Mouse (Mus musculus) brain, embryonic 14.5 days (tissue): Measurements from ENCODE around the gene Nol4l. TPM values are rescaled to one million over a fixed set of nuclear protein-coding genes. Genes with fewer than 3 reads are reported as not detected.

Source experiments
- DNase-seq: peaks from one replicate; pipeline ENCODE4 v3.0.0-alpha.2; 2011; ENCODE audit warnings: low read depth
- CTCF ChIP-seq: fragments of 200-500 bp; IDR thresholded peaks from 2 replicates; pipeline ENCODE4 v1.5.1; 2012; ENCODE audit warnings: inconsistent platforms, mild to moderate bottlenecking, moderate library complexity, borderline replicate concordance; ENCODE audit not compliant: insufficient read depth, insufficient read length; ENCODE audit errors: extremely low read depth
- POLR2A ChIP-seq: fragments of 200-500 bp; IDR thresholded peaks from 2 replicates; pipeline ENCODE4 v1.6.1; 2012; ENCODE audit warnings: mild to moderate bottlenecking, inconsistent platforms, borderline replicate concordance; ENCODE audit not compliant: poor library complexity, insufficient read depth, insufficient read length, severe bottlenecking; ENCODE audit errors: extremely low read depth
- polyA plus RNA-seq: library from polyadenylated mRNA; depleted of rRNA; stranded (reverse); fragments of >200 nt; gene quantifications from 2 replicates; pipeline ENCODE4 v1.2.3, GENCODE M21; 2012

The Nol4l gene
- polyA plus RNA-seq, 1 experiment = 101 TPM

- TF ChIP-seq POLR2A (no peak), CTCF (no peak)
- no peak for DNase-seq
Measured at GRCm38 (mm10) chr2:153469317-153469716, 60.5 kb downstream of the Nol4l start.

- TF ChIP-seq POLR2A (no peak), CTCF (no peak)
- DNase-seq = no peak
Measured at GRCm38 (mm10) chr2:153467372-153467771, 62.4 kb downstream of the Nol4l start.

- TF ChIP-seq CTCF = peak; percentile 27; the same call in 1 of the 2 replicates
- TF ChIP-seq POLR2A = no peak
- peak; percentile 45 for DNase-seq
Measured at GRCm38 (mm10) chr2:153463257-153463656, 66.5 kb downstream of the Nol4l start.

GRCm38 (mm10) chr2:153458022-153458441 lies 71.7 kb downstream of the Nol4l start:
- TF ChIP-seq POLR2A (no peak), CTCF (no peak)
- DNase-seq = no peak

GRCm38 (mm10) chr2:153457467-153457866 lies 72.3 kb downstream of the Nol4l start:
- no peak for TF ChIP-seq POLR2A
- no peak for TF ChIP-seq CTCF
- peak; percentile 74 for DNase-seq

GRCm38 (mm10) chr2:153454841-153455506 lies 74.8 kb downstream of the Nol4l start:
- no peak for DNase-seq
- no peak for TF ChIP-seq CTCF
- TF ChIP-seq POLR2A = no peak

- no peak for TF ChIP-seq CTCF
- no peak for TF ChIP-seq POLR2A
- DNase-seq = peak; percentile 48
Measured at GRCm38 (mm10) chr2:153453961-153454759, 75.6 kb downstream of the Nol4l start.

- TF ChIP-seq CTCF = no peak
- TF ChIP-seq POLR2A = no peak
- DNase-seq = no peak
Measured at GRCm38 (mm10) chr2:153448519-153448918, 81.3 kb downstream of the Nol4l start.

GRCm38 (mm10) chr2:153447719-153448118 lies 82.1 kb downstream of the Nol4l start:
- no peak for DNase-seq
- TF ChIP-seq CTCF (no peak), POLR2A (no peak)

GRCm38 (mm10) chr2:153446476-153446875 lies 83.3 kb downstream of the Nol4l start:
- TF ChIP-seq POLR2A (no peak), CTCF (no peak)
- DNase-seq = no peak

GRCm38 (mm10) chr2:153446017-153446408 lies 83.8 kb downstream of the Nol4l start:
- TF ChIP-seq CTCF (peak; percentile 61; the same call in 1 of the 2 replicates), POLR2A (no peak)
- DNase-seq = peak; percentile 92
